Mouse (Mus musculus) kidney, postnatal 14 days (tissue): ENCODE results near the gene Higd1a.

Experiments
- DNase-seq: peaks from one replicate; pipeline ENCODE4 v3.0.0; 2022; ENCODE audit warnings: mixed read lengths

Higd1a gene

GRCm38 (mm10) chr9:121858153-121858488, at the start of gene Higd1a:
Gene Higd1a (minus strand): TSS chr9:121858362.
- no peak for DNase-seq

- no peak for DNase-seq
Measured at GRCm38 (mm10) chr9:121907356-121908070, 49.4 kb upstream of the Higd1a start.

GRCm38 (mm10) chr9:121906456-121906855, 48.3 kb upstream of the Higd1a start:
- DNase-seq, result no peak

GRCm38 (mm10) chr9:121905556-121906185, 47.5 kb upstream of the Higd1a start:
- no peak for DNase-seq

- no peak for DNase-seq
Measured at GRCm38 (mm10) chr9:121904946-121905345, 46.8 kb upstream of the Higd1a start.

GRCm38 (mm10) chr9:121904319-121904718, 46.2 kb upstream of the Higd1a start:
- DNase-seq, result no peak

GRCm38 (mm10) chr9:121903476-121904305, 45.5 kb upstream of the Higd1a start:
- DNase-seq, result no peak

GRCm38 (mm10) chr9:121901710-121902700, 43.8 kb upstream of the Higd1a start:
- DNase-seq, result no peak

GRCm38 (mm10) chr9:121900282-121900855, 42.2 kb upstream of the Higd1a start:
- DNase-seq, result no peak

GRCm38 (mm10) chr9:121899306-121899705, 41.1 kb upstream of the Higd1a start:
- no peak for DNase-seq

- peak; percentile 38 for DNase-seq
Measured at GRCm38 (mm10) chr9:121898245-121898644, 40.1 kb upstream of the Higd1a start, which contains the start of gene Ackr2. Gene Ackr2 (plus strand): TSS chr9:121898355.

GRCm38 (mm10) chr9:121896820-121897219, 38.7 kb upstream of the Higd1a start:
- DNase-seq, result no peak

GRCm38 (mm10) chr9:121895392-121895993, 37.3 kb upstream of the Higd1a start:
- peak; percentile 41 for DNase-seq

- no peak for DNase-seq
Measured at GRCm38 (mm10) chr9:121894447-121894846, 36.3 kb upstream of the Higd1a start.

- no peak for DNase-seq
Measured at GRCm38 (mm10) chr9:121892057-121892687, 34.0 kb upstream of the Higd1a start.

GRCm38 (mm10) chr9:121891301-121891700, 33.1 kb upstream of the Higd1a start:
- no peak for DNase-seq

GRCm38 (mm10) chr9:121890441-121890941, 32.3 kb upstream of the Higd1a start:
- DNase-seq, result peak; percentile 75

- DNase-seq, result no peak
Measured at GRCm38 (mm10) chr9:121889927-121890440, 31.8 kb upstream of the Higd1a start.

GRCm38 (mm10) chr9:121882015-121882457, 23.9 kb upstream of the Higd1a start:
- DNase-seq, result peak; percentile 26

- no peak for DNase-seq
Measured at GRCm38 (mm10) chr9:121881301-121881700, 23.1 kb upstream of the Higd1a start.
